Mouse (Mus musculus) olfactory bulb, adult 2 months (tissue): ENCODE measurements at regions not wholly inside any gene's neighbourhood (a gene's known extent, or its start where the extent isn't known, plus 50 kb on each side); places are given as distances from the start of the nearest gene placed in this dataset.

Experiments
- H3K27ac ChIP-seq: fragments of 200-500 bp; 2 replicates; pipeline ENCODE4 v1.5.1; 2012; ENCODE audit warnings: low read depth, low read length; ENCODE audit not compliant: insufficient read depth
- H3K4me1 ChIP-seq: fragments of 200-500 bp; 2 replicates; pipeline ENCODE4 v1.6.1; 2012; ENCODE audit warnings: low read length; ENCODE audit not compliant: control insufficient read depth, insufficient read depth
- H3K4me3 ChIP-seq: fragments of 200-500 bp; 2 replicates; pipeline ENCODE4 v1.5.1; 2012; ENCODE audit warnings: mild to moderate bottlenecking, low read depth, low read length, moderate library complexity; ENCODE audit not compliant: insufficient read depth
- CTCF ChIP-seq: fragments of 200-500 bp; IDR thresholded peaks from 2 replicates; pipeline ENCODE4 v1.5.1; 2012; ENCODE audit warnings: low read depth, mild to moderate bottlenecking, low read length, moderate library complexity; ENCODE audit not compliant: insufficient read depth
- POLR2A ChIP-seq: fragments of 200-500 bp; IDR thresholded peaks from 2 replicates; pipeline ENCODE4 v1.6.1; 2012; ENCODE audit warnings: mild to moderate bottlenecking, low read depth, low read length, moderate library complexity; ENCODE audit not compliant: insufficient read depth
- WGBS: fragments of 180-500 bp; shearing (Covaris S2); methylation state at CpG from one replicate; pipeline ENCODE4 v1.1.7; 2018; 5-methylcytosine and 5-hydroxymethylcytosine counted together

DNA sequence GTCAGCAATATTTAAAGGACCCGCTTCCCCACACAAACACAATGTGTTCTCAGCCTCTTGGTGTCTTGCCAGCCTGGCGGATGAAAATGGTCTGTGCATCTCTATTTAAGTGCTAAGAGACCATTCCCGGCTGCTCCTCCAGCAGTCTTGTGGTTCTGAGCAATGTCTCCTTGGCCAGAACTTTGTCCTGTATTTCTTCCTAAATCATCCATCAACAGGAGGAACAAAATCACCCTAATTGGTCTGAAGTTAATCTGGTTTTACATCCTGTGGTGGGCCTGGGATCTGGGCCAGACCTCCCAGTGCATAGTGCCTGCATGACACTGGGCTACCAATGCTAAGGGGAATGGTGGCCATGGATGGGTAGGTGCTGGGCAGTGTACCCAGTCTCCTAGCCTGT, 123.6 kb downstream of the 9530068E07Rik start:
- Histone ChIP-seq H3K4me3 (no peak overlapping the region), H3K4me1 (no peaks in the 10 kb centered on the region), H3K27ac (no peak overlapping the region)
- WGBS = 65% methylated on average over 3 of the region's 3 CpGs
- TF ChIP-seq CTCF (no peak), POLR2A (no peak)

DNA sequence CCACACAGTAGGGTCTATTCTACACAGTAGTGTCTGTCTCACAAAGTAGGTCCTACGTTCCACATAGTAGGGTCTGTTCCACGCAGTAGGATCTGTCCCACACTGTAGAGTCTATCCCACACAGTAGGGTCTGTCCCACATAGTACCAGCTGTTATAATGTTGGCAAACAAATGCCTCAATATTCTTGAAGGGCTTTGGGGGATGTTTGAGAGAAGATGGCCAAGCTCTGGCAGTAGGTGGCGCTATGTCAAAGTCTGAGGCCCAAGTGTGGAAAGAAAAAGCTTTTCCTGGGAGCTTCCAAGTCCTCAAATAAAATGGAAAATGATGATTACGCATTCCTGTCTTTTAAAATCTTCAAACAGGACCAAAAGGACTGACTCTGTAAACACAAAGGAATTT, 125.7 kb downstream of the 9530068E07Rik start:
- Histone ChIP-seq H3K4me1 (peaks cover 5% of the 10 kb centered on the region), H3K4me3 (no peak overlapping the region), H3K27ac (no peak overlapping the region)
- WGBS = 51% methylated on average over 4 of the region's 4 CpGs
- TF ChIP-seq POLR2A = no peak
- TF ChIP-seq CTCF = no peak

DNA sequence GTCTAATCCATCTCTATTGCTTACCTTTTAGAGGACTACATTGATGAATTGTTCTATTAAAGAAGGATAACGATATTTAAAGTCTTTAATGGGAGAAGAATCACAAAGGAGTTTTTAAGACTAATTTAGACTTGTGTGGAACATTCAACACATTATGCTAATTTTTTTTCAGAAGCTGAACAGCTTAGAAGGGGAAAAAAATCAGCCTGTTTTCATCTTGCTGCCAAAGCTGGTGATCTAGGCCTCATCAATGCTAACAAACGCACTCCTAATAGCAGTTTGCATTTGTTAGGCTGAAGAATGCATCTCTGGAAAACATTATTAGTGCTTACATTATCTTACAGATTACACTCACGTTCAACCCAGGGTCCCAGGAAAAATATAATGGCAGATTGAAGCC, 126.2 kb downstream of the 9530068E07Rik start:
- Histone ChIP-seq H3K4me1 (peaks cover 5% of the 10 kb centered on the region), H3K27ac (no peak overlapping the region), H3K4me3 (no peak overlapping the region)
- TF ChIP-seq POLR2A = no peak
- no peak for TF ChIP-seq CTCF
- 50% methylated on average over 3 of the region's 3 CpGs for WGBS

DNA sequence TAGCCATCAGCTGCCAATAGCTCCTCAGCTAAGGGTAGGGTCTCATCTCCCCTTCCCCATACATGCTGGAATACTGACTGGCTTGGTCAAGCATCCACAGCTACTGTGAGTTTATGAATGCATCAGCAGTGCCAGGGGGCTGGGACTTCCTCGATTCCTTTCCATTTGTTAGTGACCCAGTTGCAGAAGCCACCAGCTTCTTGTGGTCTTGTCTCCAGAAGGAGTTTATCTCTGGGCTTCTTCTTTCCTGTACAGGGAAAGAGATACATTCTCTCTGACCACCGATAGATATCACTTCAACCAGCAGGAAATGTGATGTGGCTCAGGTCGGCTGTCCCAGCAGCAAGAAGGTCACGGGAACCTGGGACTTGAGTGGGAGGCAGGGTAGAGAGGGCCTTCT, 127.0 kb downstream of the 9530068E07Rik start:
- WGBS = 79% methylated on average over 4 of the region's 4 CpGs
- Histone ChIP-seq H3K4me1 (peaks cover 5% of the 10 kb centered on the region), H3K4me3 (no peak overlapping the region), H3K27ac (no peak overlapping the region)
- TF ChIP-seq CTCF = no peak
- TF ChIP-seq POLR2A = no peak

DNA sequence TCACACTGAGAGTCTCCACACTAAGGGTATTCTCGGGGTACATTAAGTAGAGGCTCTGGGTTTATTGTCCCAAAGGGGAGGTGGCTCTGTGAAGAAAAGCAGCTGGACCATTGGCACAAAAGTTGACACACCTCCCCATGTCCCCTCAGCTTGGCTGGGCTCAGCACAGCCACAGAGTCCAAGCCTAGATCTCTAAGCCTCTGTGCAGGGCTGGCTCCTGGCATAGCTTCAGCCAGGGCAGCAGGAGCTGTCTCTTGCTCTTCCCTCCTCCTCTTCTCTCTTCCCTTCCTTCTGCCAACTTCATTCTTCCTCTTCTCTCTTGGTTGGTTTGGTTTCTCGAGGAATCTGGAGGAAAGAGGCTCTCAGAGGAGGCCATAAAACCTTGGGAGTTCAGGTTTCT, 127.4 kb downstream of the 9530068E07Rik start:
- TF ChIP-seq POLR2A (no peak), CTCF (no peak)
- H3K27ac ChIP-seq = no peak overlapping the region
- H3K4me3 ChIP-seq = no peak overlapping the region
- H3K4me1 ChIP-seq = peaks cover 5% of the 10 kb centered on the region
- WGBS = 70% methylated on average over 2 of the region's 2 CpGs

DNA sequence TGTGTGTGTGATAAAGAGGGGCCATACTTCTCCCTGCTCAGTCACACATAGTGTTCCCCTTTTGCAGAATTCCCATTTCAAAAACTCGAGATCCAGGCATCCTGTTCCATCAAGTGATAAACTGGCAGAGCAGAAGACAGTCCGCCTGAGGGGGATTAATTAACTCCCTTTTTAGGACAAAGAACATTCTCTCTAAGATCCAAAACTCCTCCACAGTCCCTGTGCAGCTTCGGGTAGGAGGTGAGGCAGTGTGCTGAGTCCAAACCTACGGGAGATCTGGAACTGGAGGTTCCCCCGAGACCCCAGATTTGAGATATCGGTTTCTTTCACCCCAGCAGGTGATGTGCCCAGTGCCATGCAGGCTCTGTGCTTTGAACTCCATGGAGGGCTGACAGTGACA, 129.2 kb downstream of the 9530068E07Rik start:
- no peak overlapping the region for H3K27ac ChIP-seq
- no peak for TF ChIP-seq CTCF
- no peak for TF ChIP-seq POLR2A
- peaks cover 5% of the 10 kb centered on the region for H3K4me1 ChIP-seq
- WGBS = 54% methylated on average over 6 of the region's 6 CpGs
- H3K4me3 ChIP-seq = no peak overlapping the region

DNA sequence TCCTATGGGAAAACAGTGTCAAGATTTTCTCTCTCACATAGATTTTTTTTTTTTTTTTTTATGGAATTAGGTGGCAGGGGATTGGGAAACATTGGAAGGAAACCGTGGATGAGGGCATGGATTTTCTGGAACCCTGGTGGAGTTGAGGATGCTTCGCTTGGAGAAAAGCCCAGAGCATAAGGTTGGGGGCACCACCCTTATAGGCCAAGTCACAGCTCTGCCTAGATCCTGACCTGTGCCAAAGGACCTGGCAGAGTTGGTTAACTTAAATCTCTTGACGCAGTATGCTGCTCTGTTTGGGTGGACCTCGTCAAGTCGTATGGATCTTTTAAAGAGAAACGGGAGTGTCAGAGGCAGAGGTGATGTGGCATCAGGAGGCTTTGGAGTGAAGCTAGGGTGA, 130.1 kb downstream of the 9530068E07Rik start:
- WGBS = 86% methylated on average over 6 of the region's 6 CpGs
- Histone ChIP-seq H3K4me3 (no peak overlapping the region), H3K4me1 (peaks cover 5% of the 10 kb centered on the region), H3K27ac (no peak overlapping the region)
- no peak for TF ChIP-seq CTCF
- no peak for TF ChIP-seq POLR2A

DNA sequence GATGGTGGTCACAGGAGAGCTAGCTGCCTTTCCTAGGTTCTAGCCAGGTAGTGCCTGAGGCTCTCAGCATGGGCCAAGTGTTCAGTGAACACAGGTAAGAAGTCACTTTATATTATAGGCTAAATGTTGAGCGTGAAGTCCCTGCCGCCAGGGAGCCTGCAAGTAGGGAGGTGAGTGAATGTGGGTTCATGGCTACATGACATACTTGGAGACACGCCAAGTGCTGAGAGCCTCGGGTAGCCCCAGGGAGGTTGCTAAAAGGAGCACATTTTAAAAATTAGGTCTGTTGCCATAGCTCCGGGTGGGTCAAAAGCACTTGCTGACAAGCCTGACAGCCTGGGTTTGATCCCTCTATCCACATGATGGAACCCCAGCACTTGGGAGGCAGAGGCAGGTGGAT, 137.2 kb downstream of the 9530068E07Rik start:
- TF ChIP-seq CTCF = no peak
- TF ChIP-seq POLR2A = no peak
- WGBS = 61% methylated on average over 5 of the region's 5 CpGs
- H3K4me1 ChIP-seq = peaks cover 20% of the 10 kb centered on the region

DNA sequence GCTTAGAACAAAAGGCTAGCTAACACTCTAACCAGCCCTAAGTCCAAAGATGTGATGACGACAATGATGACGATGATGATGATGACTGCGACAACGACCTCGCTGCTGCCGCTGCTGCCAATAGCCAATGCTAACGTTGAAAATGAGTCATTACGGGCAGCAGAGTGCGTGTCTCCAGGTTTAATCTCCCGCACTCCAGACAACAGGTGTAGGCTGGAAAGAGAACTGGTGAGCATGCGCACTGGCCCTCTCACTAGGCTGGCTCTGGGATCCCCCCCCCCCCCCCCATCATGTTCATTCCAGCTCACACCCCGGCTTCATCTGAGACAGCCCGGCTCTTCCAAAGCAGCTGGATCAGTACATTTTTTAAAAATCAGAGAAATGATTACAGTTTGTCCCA, 138.4 kb downstream of the 9530068E07Rik start:
- WGBS = 74% methylated on average over 13 of the region's 13 CpGs
- TF ChIP-seq CTCF (no peak), POLR2A (no peak)
- Histone ChIP-seq H3K4me3 (no peak overlapping the region), H3K4me1 (peaks cover 20% of the 10 kb centered on the region), H3K27ac (no peak overlapping the region)

More for the DNA sequence above, 137.2 kb downstream of the 9530068E07Rik start:
- H3K27ac ChIP-seq = no peak overlapping the region
- no peak overlapping the region for H3K4me3 ChIP-seq

DNA sequence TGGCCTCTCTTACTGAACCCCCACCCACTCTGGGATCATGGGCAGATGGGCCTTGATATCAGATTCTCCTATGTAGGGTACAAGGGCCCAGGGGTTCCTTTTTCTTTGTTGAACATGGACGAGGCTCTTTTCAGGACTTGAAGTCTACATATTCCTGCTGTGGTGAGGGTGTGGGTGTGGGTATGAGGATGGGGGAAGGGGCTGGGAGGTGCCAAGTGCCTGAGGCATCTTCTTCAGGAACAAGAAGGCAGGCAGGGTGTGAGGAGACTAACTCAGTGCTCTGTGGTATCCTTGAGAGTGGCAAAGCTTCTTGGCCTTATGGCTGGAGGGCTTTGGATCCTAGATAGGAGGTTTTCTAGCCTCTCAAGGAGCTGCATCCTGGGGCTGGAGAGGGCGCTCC, 140.0 kb downstream of the 9530068E07Rik start:
- TF ChIP-seq CTCF (no peak), POLR2A (no peak)
- Histone ChIP-seq H3K4me1 (peaks cover 23% of the 10 kb centered on the region), H3K4me3 (no peak overlapping the region), H3K27ac (peak overlapping the region; percentile 29)
- 73% methylated on average over 2 of the region's 2 CpGs for WGBS
